Mouse (Mus musculus): ENCODE results near the gene Fibin. TPM values are rescaled to one million over a fixed set of nuclear protein-coding genes. Genes with fewer than 3 reads are reported as not detected.

Gene Fibin
- polyA plus RNA-seq (2015; fragmentation: Nextera tagmentation; extraction: Ambion mirVana) = 1.2 TPM in 2 replicates

- ATAC-seq (ENCODE audit: low read depth) (peak; percentile 50; the same call in 1 of the 2 replicates), DNase-seq (no peak)
- no peaks in the 10 kb centered on the region for H3K36me3 ChIP-seq
- no peak within 1 kb of the TSS for H3K9ac ChIP-seq
- peak within 1 kb of the TSS; percentile 19 for H3K4me3 ChIP-seq (replicated peaks)
- peaks cover 12% of the 10 kb centered on the region for H3K27me3 ChIP-seq
- no peak within 1 kb of the TSS for H3K27ac ChIP-seq
- 4% methylated on average over 33 of the region's 33 CpGs for WGBS (ENCODE audit: insufficient replicate concordance)
- H3K9me3 ChIP-seq (replicated peaks) = no peaks in the 10 kb centered on the region
- H3K4me1 ChIP-seq (replicated peaks) = no peaks in the 10 kb centered on the region
- peak within 1 kb of the TSS; percentile 47 for H3K4me2 ChIP-seq
Observed at GRCm38 (mm10) chr2:110362432-110363283, at the start of gene Fibin. TSS of gene Fibin (minus strand) at chr2:110363183.

- H3K4me2 ChIP-seq = no peak overlapping the region
- no peak overlapping the region for H3K27ac ChIP-seq
- 69% methylated on average over 3 of the region's 3 CpGs for WGBS (ENCODE audit: insufficient replicate concordance)
- H3K4me3 ChIP-seq (replicated peaks) = no peak overlapping the region
- no peaks in the 10 kb centered on the region for H3K4me1 ChIP-seq (replicated peaks)
- H3K9ac ChIP-seq = no peak overlapping the region
- no peaks in the 10 kb centered on the region for H3K36me3 ChIP-seq
- H3K9me3 ChIP-seq (replicated peaks) = no peaks in the 10 kb centered on the region
- H3K27me3 ChIP-seq = no peaks in the 10 kb centered on the region
- no peak for ATAC-seq (ENCODE audit: low read depth)
- no peak for DNase-seq
Observed at GRCm38 (mm10) chr2:110411428-110411827, 48.4 kb upstream of the Fibin start.

DNA sequence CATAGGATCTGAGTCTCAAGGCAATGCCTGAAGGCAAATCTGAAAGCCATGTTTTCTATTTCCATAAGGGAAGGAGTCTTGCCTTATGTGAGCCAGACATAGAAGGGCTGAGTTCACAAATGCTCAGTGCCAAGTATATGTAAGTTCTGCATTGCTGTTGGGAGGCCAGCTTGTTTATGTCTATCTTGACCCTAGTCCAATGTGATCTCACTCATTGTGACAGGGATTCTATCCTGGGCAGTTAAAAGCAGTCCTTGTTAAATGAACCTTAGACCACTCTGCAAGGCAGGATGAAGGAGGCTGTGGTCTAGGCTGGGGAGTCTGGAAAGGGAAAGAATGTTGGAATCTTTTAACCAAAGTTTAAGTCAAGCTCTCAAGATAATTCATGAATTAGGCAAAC, 45.8 kb upstream of the Fibin start:
- H3K4me2 ChIP-seq = no peak overlapping the region
- H3K4me1 ChIP-seq (replicated peaks) = no peaks in the 10 kb centered on the region
- H3K4me3 ChIP-seq (replicated peaks) = no peak overlapping the region
- H3K9ac ChIP-seq = no peak overlapping the region
- H3K27ac ChIP-seq = no peak overlapping the region
- DNase-seq = no peak
- no peak for ATAC-seq (ENCODE audit: low read depth)
- H3K27me3 ChIP-seq = no peaks in the 10 kb centered on the region
- H3K9me3 ChIP-seq (replicated peaks) = no peaks in the 10 kb centered on the region
- no peaks in the 10 kb centered on the region for H3K36me3 ChIP-seq

DNA sequence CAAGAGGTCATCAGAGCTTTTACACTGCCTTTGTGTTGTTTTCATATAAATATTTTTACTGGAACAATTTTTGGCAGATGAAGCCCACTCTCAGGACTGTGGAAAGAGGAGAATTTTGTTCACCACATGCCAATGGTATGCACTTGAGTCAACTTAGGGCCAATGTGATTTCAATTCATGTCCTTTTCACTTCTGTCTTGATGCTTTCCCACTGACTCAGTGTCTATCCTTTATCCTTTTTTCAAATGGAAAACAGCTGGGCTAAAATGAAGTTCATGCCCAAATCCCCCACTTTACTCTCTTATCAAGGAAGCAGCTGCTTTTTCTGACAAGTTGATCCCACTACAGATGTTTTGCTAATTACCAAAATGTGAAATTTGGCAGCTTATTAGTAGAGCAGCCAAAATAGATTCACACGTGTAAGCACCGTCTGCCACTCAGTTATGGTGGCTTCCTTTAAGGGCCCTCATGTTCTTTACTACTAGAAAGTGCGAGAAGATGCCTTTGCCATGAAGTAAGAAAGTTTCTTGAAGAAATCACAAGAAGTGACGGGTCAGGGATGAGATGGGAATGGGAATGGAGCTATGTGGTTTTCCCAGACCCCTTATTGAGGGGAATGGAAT, 29.8 kb upstream of the Fibin start:
- no peak overlapping the region for H3K4me2 ChIP-seq

GRCm38 (mm10) chr2:110390736-110391409, 27.9 kb upstream of the Fibin start:
- Histone ChIP-seq H3K36me3 (no peaks in the 10 kb centered on the region), H3K4me2 (no peak overlapping the region), H3K9ac (no peak overlapping the region), H3K4me1 (replicated peaks) (no peaks in the 10 kb centered on the region), H3K27ac (no peak overlapping the region), H3K4me3 (replicated peaks) (no peak overlapping the region), H3K27me3 (no peaks in the 10 kb centered on the region), H3K9me3 (replicated peaks) (no peaks in the 10 kb centered on the region)
- WGBS (ENCODE audit: insufficient replicate concordance) = 57% methylated on average over 5 of the region's 5 CpGs
- DNase-seq = no peak
- no peak for ATAC-seq (ENCODE audit: low read depth)

More for the DNA sequence above, 29.8 kb upstream of the Fibin start:
- no peaks in the 10 kb centered on the region for H3K4me1 ChIP-seq (replicated peaks)
- 37% methylated on average over 4 of the region's 4 CpGs for WGBS (ENCODE audit: insufficient replicate concordance)
- H3K9me3 ChIP-seq (replicated peaks) = no peaks in the 10 kb centered on the region
- H3K27me3 ChIP-seq = no peaks in the 10 kb centered on the region
- no peak overlapping the region for H3K27ac ChIP-seq
- H3K9ac ChIP-seq = no peak overlapping the region
- H3K36me3 ChIP-seq = no peaks in the 10 kb centered on the region
- DNase-seq (no peak), ATAC-seq (ENCODE audit: low read depth) (no peak)
- H3K4me3 ChIP-seq (replicated peaks) = no peak overlapping the region

DNA sequence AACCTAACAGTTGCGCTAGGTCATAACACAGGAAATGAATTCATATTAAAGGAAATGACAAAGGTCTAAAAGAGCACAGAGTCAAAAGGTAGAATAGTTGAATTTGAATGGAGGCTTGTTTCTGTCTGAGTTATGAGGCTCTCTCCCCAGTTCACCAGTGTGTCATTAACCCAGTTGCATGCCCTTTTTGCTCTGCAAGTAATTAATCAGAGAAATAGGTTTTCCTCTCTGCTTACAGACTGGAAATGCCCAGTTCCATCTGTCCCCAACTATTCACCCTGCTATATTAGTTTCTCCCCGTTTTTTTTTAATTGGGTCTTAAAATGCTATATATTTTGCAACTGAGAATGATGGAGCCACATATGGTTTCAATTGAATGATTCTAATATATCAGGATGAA, 16.8 kb upstream of the Fibin start:
- 68% methylated on average over 2 of the region's 2 CpGs for WGBS (ENCODE audit: insufficient replicate concordance)

GRCm38 (mm10) chr2:110376660-110377059, 13.7 kb upstream of the Fibin start:
- no peak overlapping the region for H3K4me2 ChIP-seq
- 55% methylated on average over 1 of the region's 1 CpGs for WGBS (ENCODE audit: insufficient replicate concordance)

More for the DNA sequence above, 16.8 kb upstream of the Fibin start:
- no peaks in the 10 kb centered on the region for H3K27me3 ChIP-seq
- H3K9me3 ChIP-seq (replicated peaks) = no peaks in the 10 kb centered on the region
- H3K27ac ChIP-seq = no peak overlapping the region
- DNase-seq (no peak), ATAC-seq (ENCODE audit: low read depth) (no peak)
- no peak overlapping the region for H3K4me3 ChIP-seq (replicated peaks)
- H3K4me1 ChIP-seq (replicated peaks) = no peaks in the 10 kb centered on the region
- H3K36me3 ChIP-seq = no peaks in the 10 kb centered on the region
- no peak overlapping the region for H3K4me2 ChIP-seq
- H3K9ac ChIP-seq = no peak overlapping the region

DNA sequence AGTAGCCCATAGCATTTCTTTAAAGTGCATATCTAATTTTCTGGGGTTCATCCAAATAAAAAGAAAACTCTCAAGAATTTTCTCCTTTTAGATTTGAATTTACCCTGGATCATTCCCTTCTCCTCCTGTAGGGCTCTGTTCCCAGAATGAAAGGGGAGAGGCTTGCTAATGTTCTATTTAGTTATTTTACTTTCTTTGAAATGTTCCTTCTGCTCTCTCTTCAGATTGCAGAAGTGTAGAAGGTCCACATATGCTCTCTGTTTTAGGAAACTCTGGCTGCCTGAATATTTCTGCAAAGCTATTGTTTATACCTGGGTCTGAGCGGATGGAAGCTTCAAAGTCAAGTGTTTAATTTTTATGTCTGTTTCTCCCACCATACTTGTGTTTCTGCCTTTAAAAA, 12.5 kb upstream of the Fibin start:
- Histone ChIP-seq H3K4me2 (no peak overlapping the region), H3K27me3 (no peaks in the 10 kb centered on the region), H3K4me1 (replicated peaks) (no peaks in the 10 kb centered on the region), H3K36me3 (no peaks in the 10 kb centered on the region), H3K9me3 (replicated peaks) (no peaks in the 10 kb centered on the region), H3K9ac (no peak overlapping the region), H3K4me3 (replicated peaks) (no peak overlapping the region), H3K27ac (no peak overlapping the region)
- DNase-seq = no peak
- 77% methylated on average over 1 of the region's 1 CpGs for WGBS (ENCODE audit: insufficient replicate concordance)
- ATAC-seq (ENCODE audit: low read depth) = no peak

More at GRCm38 (mm10) chr2:110376660-110377059, 13.7 kb upstream of the Fibin start:
- ATAC-seq (ENCODE audit: low read depth) (no peak), DNase-seq (no peak)
- Histone ChIP-seq H3K4me1 (replicated peaks) (no peaks in the 10 kb centered on the region), H3K9ac (no peak overlapping the region), H3K27ac (no peak overlapping the region), H3K4me3 (replicated peaks) (no peak overlapping the region), H3K36me3 (no peaks in the 10 kb centered on the region), H3K9me3 (replicated peaks) (no peaks in the 10 kb centered on the region), H3K27me3 (no peaks in the 10 kb centered on the region)

DNA sequence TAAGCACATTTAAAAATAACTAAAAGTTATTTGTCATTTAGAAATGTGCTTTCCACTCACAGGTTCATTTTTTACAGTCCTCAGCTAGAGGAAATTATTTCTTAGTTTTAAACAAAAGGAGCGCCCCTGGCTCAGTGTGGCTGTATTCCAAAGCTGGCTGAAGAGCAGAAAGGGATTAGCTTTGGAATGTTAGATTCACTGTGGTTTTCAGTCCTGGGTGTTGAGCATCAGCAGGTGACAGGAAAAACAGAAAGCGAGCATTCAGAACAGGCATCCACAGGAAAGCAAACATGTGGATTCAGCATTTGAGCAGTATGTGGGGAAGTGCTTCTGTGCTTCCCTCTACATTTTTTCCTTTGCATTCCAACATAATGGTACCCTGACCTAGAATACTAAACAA, 10.2 kb upstream of the Fibin start:
- Histone ChIP-seq H3K4me3 (replicated peaks) (no peak overlapping the region), H3K9me3 (replicated peaks) (no peaks in the 10 kb centered on the region)
- WGBS (ENCODE audit: insufficient replicate concordance) = 66% methylated on average over 2 of the region's 2 CpGs

GRCm38 (mm10) chr2:110367382-110367887, 4.5 kb upstream of the Fibin start:
- Histone ChIP-seq H3K36me3 (no peaks in the 10 kb centered on the region), H3K27me3 (peaks cover 7% of the 10 kb centered on the region), H3K4me1 (replicated peaks) (no peaks in the 10 kb centered on the region), H3K4me2 (no peak overlapping the region), H3K4me3 (replicated peaks) (no peak overlapping the region), H3K9ac (no peak overlapping the region), H3K27ac (no peak overlapping the region), H3K9me3 (replicated peaks) (no peaks in the 10 kb centered on the region)
- DNase-seq (no peak), ATAC-seq (ENCODE audit: low read depth) (no peak)
- 39% methylated on average over 1 of the region's 1 CpGs for WGBS (ENCODE audit: insufficient replicate concordance)

More for the DNA sequence above, 10.2 kb upstream of the Fibin start:
- H3K9ac ChIP-seq = no peak overlapping the region
- H3K4me1 ChIP-seq (replicated peaks) = no peaks in the 10 kb centered on the region
- no peak overlapping the region for H3K4me2 ChIP-seq
- DNase-seq (no peak), ATAC-seq (ENCODE audit: low read depth) (no peak)
- no peak overlapping the region for H3K27ac ChIP-seq
- H3K27me3 ChIP-seq = no peaks in the 10 kb centered on the region
- H3K36me3 ChIP-seq = no peaks in the 10 kb centered on the region

- Histone ChIP-seq H3K27ac (no peak overlapping the region), H3K4me2 (no peak overlapping the region), H3K9me3 (replicated peaks) (no peaks in the 10 kb centered on the region), H3K27me3 (peaks cover 12% of the 10 kb centered on the region), H3K9ac (no peak overlapping the region), H3K4me3 (replicated peaks) (no peak overlapping the region), H3K4me1 (replicated peaks) (no peaks in the 10 kb centered on the region), H3K36me3 (no peaks in the 10 kb centered on the region)
- DNase-seq = no peak
- ATAC-seq (ENCODE audit: low read depth) = no peak
Observed at GRCm38 (mm10) chr2:110365401-110365800, 2.4 kb upstream of the Fibin start.
